Mouse (Mus musculus) embryonic facial prominence, embryonic 15.5 days (tissue): ENCODE data around the gene Sema5a. TPM values are rescaled to one million over a fixed set of nuclear protein-coding genes. Genes with fewer than 3 reads are reported as not detected.

Source experiments
- ATAC-seq: fragments of 200-750 bp; cut with Nextera tagmentation; 2 replicates; pipeline ENCODE4 v1.8.0; 2017; ENCODE audit warnings: low read depth, moderate TSS enrichment; ENCODE audit not compliant: insufficient number of reproducible peaks, low FRiP score, low TSS enrichment
- H3K27ac ChIP-seq: fragments of 300-500 bp; sonication (generic); replicated peaks from 2 replicates; pipeline ENCODE4 v1.5.1; 2015; ENCODE audit warnings: mild to moderate bottlenecking, inconsistent platforms
- H3K27me3 ChIP-seq: fragments of 300-500 bp; sonication (generic); 2 replicates; pipeline ENCODE4 v1.6.1; 2015; ENCODE audit warnings: inconsistent platforms
- H3K36me3 ChIP-seq: fragments of 300-500 bp; sonication (generic); 2 replicates; pipeline ENCODE4 v1.6.1; 2015; ENCODE audit warnings: mild to moderate bottlenecking, inconsistent platforms
- H3K4me1 ChIP-seq: fragments of 300-500 bp; sonication (generic); 2 replicates; pipeline ENCODE4 v1.6.1; 2015; ENCODE audit warnings: inconsistent platforms
- H3K4me2 ChIP-seq: fragments of 300-500 bp; sonication (generic); replicated peaks from 2 replicates; pipeline ENCODE4 v1.6.1; 2015; ENCODE audit warnings: mild to moderate bottlenecking, inconsistent platforms
- H3K4me3 ChIP-seq: fragments of 300-500 bp; sonication (generic); replicated peaks from 2 replicates; pipeline ENCODE4 v1.5.1; 2015; ENCODE audit warnings: mild to moderate bottlenecking, inconsistent platforms
- H3K9ac ChIP-seq: fragments of 300-500 bp; sonication (generic); 2 replicates; pipeline ENCODE4 v1.6.1; 2015; ENCODE audit warnings: inconsistent platforms
- H3K9me3 ChIP-seq: fragments of 300-500 bp; sonication (generic); replicated peaks from 2 replicates; pipeline ENCODE4 v1.6.1; 2016; ENCODE audit warnings: inconsistent platforms
- WGBS: fragments of 180-500 bp; shearing (Covaris S2); methylation state at CpG from one replicate; pipeline ENCODE4 v1.1.7; 2015; 5-methylcytosine and 5-hydroxymethylcytosine counted together
- polyA plus RNA-seq: library from polyadenylated mRNA; unstranded; fragments of >200 nt; fragmentation: Nextera tagmentation; extraction: Ambion mirVana; gene quantifications from 2 replicates; pipeline ENCODE4 v1.2.1, GENCODE M21; 2015

The Sema5a gene
- polyA plus RNA-seq, 1 experiment from 2014 or later: 30.8 TPM

GRCm38 (mm10) chr15:32508282-32508681 is 263.7 kb downstream of the Sema5a start:
- Histone ChIP-seq H3K9ac (no peak overlapping the region), H3K4me3 (no peak overlapping the region), H3K4me1 (no peaks in the 10 kb centered on the region), H3K27me3 (no peaks in the 10 kb centered on the region), H3K36me3 (no peaks in the 10 kb centered on the region), H3K4me2 (no peak overlapping the region), H3K27ac (no peak overlapping the region), H3K9me3 (no peaks in the 10 kb centered on the region)
- no peak for ATAC-seq

- Histone ChIP-seq H3K27me3 (no peaks in the 10 kb centered on the region), H3K9ac (no peak overlapping the region), H3K36me3 (no peaks in the 10 kb centered on the region), H3K4me3 (no peak overlapping the region), H3K4me1 (peaks cover 5% of the 10 kb centered on the region; the same call in 1 of the 2 replicates), H3K4me2 (no peak overlapping the region), H3K9me3 (no peaks in the 10 kb centered on the region), H3K27ac (no peak overlapping the region)
- ATAC-seq: no peak
- 22% methylated on average over 1 of the region's 1 CpGs for WGBS
Observed at GRCm38 (mm10) chr15:32514877-32515276, 270.3 kb downstream of the Sema5a start.

- Histone ChIP-seq H3K27ac (no peak overlapping the region), H3K27me3 (no peaks in the 10 kb centered on the region), H3K4me3 (no peak overlapping the region), H3K4me1 (peaks cover 5% of the 10 kb centered on the region; the same call in 1 of the 2 replicates), H3K9ac (no peak overlapping the region), H3K36me3 (no peaks in the 10 kb centered on the region), H3K9me3 (no peaks in the 10 kb centered on the region), H3K4me2 (no peak overlapping the region)
- 69% methylated on average over 2 of the region's 2 CpGs for WGBS
- ATAC-seq: no peak
Observed at GRCm38 (mm10) chr15:32517954-32518353, 273.3 kb downstream of the Sema5a start.

- no peaks in the 10 kb centered on the region for H3K4me1 ChIP-seq
- no peak overlapping the region for H3K27ac ChIP-seq
- ATAC-seq: no peak
- no peaks in the 10 kb centered on the region for H3K9me3 ChIP-seq
- H3K4me2 ChIP-seq: no peak overlapping the region
- WGBS: 59% methylated on average over 3 of the region's 3 CpGs
- H3K9ac ChIP-seq: no peak overlapping the region
- H3K27me3 ChIP-seq: no peaks in the 10 kb centered on the region
- no peak overlapping the region for H3K4me3 ChIP-seq
- H3K36me3 ChIP-seq: no peaks in the 10 kb centered on the region
Observed at GRCm38 (mm10) chr15:32532539-32532938, 287.9 kb downstream of the Sema5a start.

GRCm38 (mm10) chr15:32533541-32534080 is 289.0 kb downstream of the Sema5a start:
- Histone ChIP-seq H3K4me2 (no peak overlapping the region), H3K27ac (no peak overlapping the region), H3K4me3 (no peak overlapping the region), H3K9ac (no peak overlapping the region), H3K4me1 (no peaks in the 10 kb centered on the region), H3K27me3 (no peaks in the 10 kb centered on the region), H3K36me3 (no peaks in the 10 kb centered on the region), H3K9me3 (no peaks in the 10 kb centered on the region)
- ATAC-seq: no peak
- WGBS: 37% methylated on average over 1 of the region's 1 CpGs

GRCm38 (mm10) chr15:32536755-32537503 is 292.3 kb downstream of the Sema5a start:
- H3K27me3 ChIP-seq: no peaks in the 10 kb centered on the region
- no peaks in the 10 kb centered on the region for H3K4me1 ChIP-seq
- no peak overlapping the region for H3K27ac ChIP-seq
- H3K9ac ChIP-seq: no peak overlapping the region
- 84% methylated on average over 6 of the region's 6 CpGs for WGBS
- H3K4me3 ChIP-seq: no peak overlapping the region
- no peaks in the 10 kb centered on the region for H3K9me3 ChIP-seq
- no peak overlapping the region for H3K4me2 ChIP-seq
- no peaks in the 10 kb centered on the region for H3K36me3 ChIP-seq
- ATAC-seq: no peak

GRCm38 (mm10) chr15:32537504-32537792 is 292.8 kb downstream of the Sema5a start:
- Histone ChIP-seq H3K27ac (no peak overlapping the region), H3K4me2 (no peak overlapping the region), H3K9ac (no peak overlapping the region), H3K27me3 (no peaks in the 10 kb centered on the region), H3K4me3 (no peak overlapping the region), H3K36me3 (no peaks in the 10 kb centered on the region), H3K9me3 (no peaks in the 10 kb centered on the region), H3K4me1 (no peaks in the 10 kb centered on the region)
- WGBS: 74% methylated on average over 2 of the region's 2 CpGs
- ATAC-seq: no peak

- H3K27me3 ChIP-seq: no peaks in the 10 kb centered on the region
- no peaks in the 10 kb centered on the region for H3K36me3 ChIP-seq
- no peaks in the 10 kb centered on the region for H3K9me3 ChIP-seq
- H3K4me2 ChIP-seq: no peak overlapping the region
- no peaks in the 10 kb centered on the region for H3K4me1 ChIP-seq
- no peak overlapping the region for H3K9ac ChIP-seq
- H3K27ac ChIP-seq: no peak overlapping the region
- WGBS: 71% methylated on average over 3 of the region's 3 CpGs
- ATAC-seq: no peak
- no peak overlapping the region for H3K4me3 ChIP-seq
Observed at GRCm38 (mm10) chr15:32538092-32538491, 293.5 kb downstream of the Sema5a start.

- Histone ChIP-seq H3K27ac (no peak overlapping the region), H3K9me3 (no peaks in the 10 kb centered on the region), H3K36me3 (no peaks in the 10 kb centered on the region), H3K4me2 (no peak overlapping the region), H3K4me3 (no peak overlapping the region), H3K9ac (no peak overlapping the region), H3K4me1 (no peaks in the 10 kb centered on the region), H3K27me3 (no peaks in the 10 kb centered on the region)
- no peak for ATAC-seq
- WGBS: 81% methylated on average over 1 of the region's 1 CpGs
Observed at GRCm38 (mm10) chr15:32542746-32543145, 298.1 kb downstream of the Sema5a start.

GRCm38 (mm10) chr15:32543181-32543580 is 298.6 kb downstream of the Sema5a start:
- no peaks in the 10 kb centered on the region for H3K9me3 ChIP-seq
- no peak overlapping the region for H3K9ac ChIP-seq
- no peak overlapping the region for H3K4me3 ChIP-seq
- no peaks in the 10 kb centered on the region for H3K27me3 ChIP-seq
- H3K27ac ChIP-seq: no peak overlapping the region
- ATAC-seq: no peak
- no peaks in the 10 kb centered on the region for H3K36me3 ChIP-seq
- no peak overlapping the region for H3K4me2 ChIP-seq
- no peaks in the 10 kb centered on the region for H3K4me1 ChIP-seq
- 80% methylated on average over 3 of the region's 3 CpGs for WGBS

GRCm38 (mm10) chr15:32545455-32545854 is 300.8 kb downstream of the Sema5a start:
- Histone ChIP-seq H3K4me2 (no peak overlapping the region), H3K9ac (no peak overlapping the region), H3K27me3 (no peaks in the 10 kb centered on the region), H3K4me3 (no peak overlapping the region), H3K36me3 (no peaks in the 10 kb centered on the region), H3K27ac (no peak overlapping the region), H3K4me1 (no peaks in the 10 kb centered on the region), H3K9me3 (no peaks in the 10 kb centered on the region)
- no peak for ATAC-seq
- WGBS: 57% methylated on average over 3 of the region's 3 CpGs

- no peak overlapping the region for H3K4me2 ChIP-seq
- no peak overlapping the region for H3K27ac ChIP-seq
- no peaks in the 10 kb centered on the region; the same call in 1 of the 2 replicates for H3K36me3 ChIP-seq
- no peaks in the 10 kb centered on the region for H3K4me1 ChIP-seq
- no peak overlapping the region for H3K9ac ChIP-seq
- H3K4me3 ChIP-seq: no peak overlapping the region
- no peak for ATAC-seq
- WGBS: 80% methylated on average over 7 of the region's 7 CpGs
- H3K9me3 ChIP-seq: no peaks in the 10 kb centered on the region
- H3K27me3 ChIP-seq: no peaks in the 10 kb centered on the region
Observed at GRCm38 (mm10) chr15:32546746-32547145, 302.1 kb downstream of the Sema5a start.
